Mouse (Mus musculus): ENCODE measurements at regions not wholly inside any gene's neighbourhood (a gene's known extent, or its start where the extent isn't known, plus 50 kb on each side); places are given as distances from the start of the nearest gene placed in this dataset.

DNA sequence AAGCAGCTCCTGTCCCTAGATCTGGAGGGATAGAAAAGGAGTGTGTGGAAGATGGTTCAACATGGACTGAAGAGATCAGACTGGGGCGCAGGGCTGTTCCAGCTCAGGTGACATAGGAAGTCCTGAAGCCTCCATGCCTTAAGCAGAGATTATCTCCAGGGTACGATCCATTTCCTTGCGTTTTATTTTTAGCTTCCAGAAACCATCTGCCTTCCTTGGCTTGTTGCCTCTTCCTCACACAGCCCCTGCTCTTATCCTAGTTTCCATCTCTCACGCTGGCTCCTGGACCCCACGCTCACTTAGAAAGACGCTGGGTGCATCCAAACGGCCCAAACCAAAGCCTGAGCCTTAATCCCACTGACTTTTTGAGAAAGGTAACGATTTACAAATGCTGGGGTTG lies 206.8 kb upstream of the Daam1 start:
- DNase-seq (ENCODE audit: low read depth, low spot score), result no peak

GRCm38 (mm10) chr12:71624676-71625075 lies 206.2 kb upstream of the Daam1 start:
- no peak for DNase-seq (ENCODE audit: low read depth, low spot score)

GRCm38 (mm10) chr12:71625115-71625514 lies 205.8 kb upstream of the Daam1 start:
- DNase-seq (ENCODE audit: low read depth, low spot score), result no peak

- peak; percentile 58 for DNase-seq (ENCODE audit: low read depth, low spot score)
These were observed 204.1 kb upstream of the Daam1 start for GRCm38 (mm10) chr12:71626801-71627200.

DNA sequence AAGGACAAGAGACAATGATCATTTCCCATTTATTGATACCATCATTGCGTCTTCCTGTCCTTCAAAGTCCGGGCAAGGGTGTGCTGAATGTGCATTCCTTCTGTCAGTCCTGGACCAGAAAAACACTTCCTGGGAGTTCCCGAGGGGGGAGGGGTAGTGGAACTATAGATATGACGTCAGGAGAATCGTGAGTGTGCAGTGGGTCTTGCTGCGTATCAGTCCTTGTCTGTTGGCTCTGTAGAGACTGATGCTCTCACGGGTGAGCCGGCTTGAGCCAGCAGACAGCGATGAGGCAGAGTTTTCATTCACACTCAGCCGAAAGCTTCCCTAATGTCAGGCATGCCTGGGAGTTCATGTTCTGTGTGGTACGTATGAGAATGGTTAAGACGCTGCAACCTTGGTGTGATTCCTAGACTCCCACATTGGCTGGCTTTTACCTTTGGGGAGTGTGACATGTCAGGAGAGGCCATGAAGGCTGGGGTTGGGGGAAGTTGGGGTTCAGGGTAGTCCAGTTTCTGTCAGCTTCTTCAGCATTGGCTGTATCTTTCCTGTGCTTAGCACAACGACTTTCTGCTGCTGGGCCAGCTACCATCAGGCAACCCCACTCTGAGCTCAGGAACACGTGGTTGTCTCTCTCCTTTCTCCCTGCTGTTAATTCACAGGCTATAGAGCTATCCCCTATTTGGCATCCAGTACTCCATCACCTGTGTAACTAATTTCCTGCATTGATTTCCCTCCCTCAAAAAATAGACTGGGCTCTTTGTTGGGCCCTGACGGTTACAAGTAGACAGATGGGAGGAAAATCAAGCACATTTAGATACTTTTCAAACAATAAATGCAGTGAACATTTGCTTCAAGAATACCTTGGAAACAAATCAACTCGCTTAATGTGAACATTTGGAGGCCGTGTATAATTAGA lies 203.2 kb upstream of the Daam1 start:
- no peak for DNase-seq (ENCODE audit: low read depth, low spot score)

GRCm38 (mm10) chr12:71628340-71628738 lies 202.5 kb upstream of the Daam1 start:
- no peak for DNase-seq (ENCODE audit: low read depth, low spot score)

- no peak for DNase-seq (ENCODE audit: low read depth, low spot score)
These were observed 202.1 kb upstream of the Daam1 start for GRCm38 (mm10) chr12:71628796-71629195.

DNA sequence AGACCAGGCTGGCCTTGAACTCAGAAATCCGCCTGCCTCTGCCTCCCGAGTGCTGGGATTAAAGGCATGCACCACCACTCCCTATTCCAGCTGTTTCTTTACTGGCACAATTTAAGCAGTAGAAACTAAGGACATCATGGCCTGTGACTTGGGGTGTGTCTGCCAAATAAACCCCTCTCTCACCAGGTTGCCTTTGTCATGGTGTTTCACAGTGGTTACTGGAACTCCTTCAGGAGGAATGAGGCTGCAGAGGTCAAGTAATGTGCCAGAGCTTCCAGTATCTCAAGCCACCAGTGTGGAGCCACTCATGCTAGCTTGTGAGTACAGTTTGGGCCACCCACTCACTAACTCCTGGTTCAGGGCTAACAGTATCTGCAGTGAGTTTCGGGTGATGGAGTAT lies 200.5 kb upstream of the Daam1 start:
- DNase-seq (ENCODE audit: low read depth, low spot score), result no peak

DNA sequence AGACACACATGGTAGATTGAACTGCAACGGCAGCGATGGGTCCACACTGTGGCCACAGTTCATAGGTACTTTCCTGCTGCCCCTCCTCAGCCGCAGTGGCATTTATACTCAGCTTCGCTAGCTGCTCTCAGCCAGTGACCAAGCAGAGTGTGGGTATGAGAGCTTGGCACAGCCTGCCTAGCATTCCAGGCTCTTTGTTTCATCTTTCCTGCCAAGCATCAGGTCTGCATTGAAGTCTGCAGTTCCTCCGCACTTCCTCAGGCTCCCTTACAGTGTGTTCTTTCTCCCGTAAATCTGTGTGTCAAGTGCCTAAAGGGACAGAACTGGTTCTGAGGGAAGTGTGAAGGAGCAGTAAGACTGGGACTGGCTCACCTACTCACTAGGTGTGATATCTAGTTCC lies 194.6 kb upstream of the Daam1 start:
- DNase-seq (ENCODE audit: low read depth, low spot score), result no peak

DNA sequence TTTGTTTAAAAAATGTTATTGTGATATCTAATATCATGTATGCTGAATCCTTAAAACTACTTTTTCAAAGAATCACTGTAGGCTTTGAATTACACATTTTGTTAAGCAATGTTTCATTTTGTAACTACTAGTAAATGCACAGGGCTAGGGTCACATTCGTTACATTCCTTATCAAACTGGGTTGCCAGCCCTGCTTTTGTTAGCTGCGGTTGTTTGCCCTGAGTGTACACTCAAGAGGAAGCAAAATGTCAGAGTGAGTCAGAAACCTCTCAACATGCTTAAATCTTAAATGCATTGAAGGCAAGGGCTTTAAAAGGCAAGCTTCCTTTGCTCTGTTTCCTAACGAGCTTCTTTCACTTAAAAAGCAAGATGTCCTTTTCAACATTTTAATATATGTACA lies 193.6 kb upstream of the Daam1 start:
- no peak for DNase-seq (ENCODE audit: low read depth, low spot score)

DNA sequence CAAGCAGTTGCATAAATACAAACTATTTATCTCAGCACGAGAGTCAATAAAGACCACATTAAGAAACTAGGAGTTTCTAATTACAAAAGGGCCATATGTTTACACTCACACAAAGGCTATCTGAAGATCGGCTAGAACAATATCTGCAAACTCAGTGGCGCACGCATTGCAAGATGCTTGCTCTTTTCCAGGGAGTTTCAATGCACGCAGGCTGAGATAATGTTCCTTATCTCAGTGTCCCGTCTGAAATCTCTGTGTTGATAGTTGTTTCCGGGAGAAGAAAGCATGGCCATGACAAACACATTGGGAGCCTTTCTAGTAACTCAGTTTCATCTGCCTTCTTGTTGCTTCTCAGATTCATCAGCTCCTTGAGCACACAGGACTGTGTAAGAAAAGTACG lies 192.6 kb upstream of the Daam1 start:
- no peak for DNase-seq (ENCODE audit: low read depth, low spot score)

- no peak for DNase-seq (ENCODE audit: low read depth, low spot score)
These were observed 190.8 kb upstream of the Daam1 start for GRCm38 (mm10) chr12:71640058-71640501.

DNA sequence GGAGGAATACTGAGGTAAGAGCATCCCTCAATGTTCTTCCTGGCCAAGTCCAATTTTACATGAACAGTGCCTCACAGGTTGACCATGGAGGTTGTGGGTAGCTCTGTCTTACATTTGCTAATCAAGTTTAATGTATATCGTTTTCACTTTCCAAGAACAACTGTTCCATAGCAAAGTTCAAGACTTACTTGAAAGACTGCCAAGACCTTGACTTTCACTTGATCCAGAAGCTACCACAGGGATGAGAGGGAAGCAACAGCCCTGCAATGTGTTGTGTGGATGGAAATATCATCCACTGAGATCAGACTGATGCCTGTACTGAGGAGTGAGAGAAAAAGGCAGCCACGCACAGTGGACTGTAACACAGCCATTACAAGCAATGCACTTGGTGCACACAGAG lies 189.4 kb upstream of the Daam1 start:
- DNase-seq (ENCODE audit: low read depth, low spot score), result no peak

GRCm38 (mm10) chr12:71642797-71643337 lies 188.0 kb upstream of the Daam1 start:
- DNase-seq (ENCODE audit: low read depth, low spot score), result no peak

GRCm38 (mm10) chr12:71651251-71651650 lies 179.6 kb upstream of the Daam1 start:
- DNase-seq (ENCODE audit: low read depth, low spot score), result no peak

- DNase-seq (ENCODE audit: low read depth, low spot score), result peak; percentile 26
These were observed 137.4 kb upstream of the Daam1 start for GRCm38 (mm10) chr12:71693346-71694038.

- DNase-seq (ENCODE audit: low read depth, low spot score), result no peak
These were observed 129.1 kb upstream of the Daam1 start for GRCm38 (mm10) chr12:71701753-71702152.

DNA sequence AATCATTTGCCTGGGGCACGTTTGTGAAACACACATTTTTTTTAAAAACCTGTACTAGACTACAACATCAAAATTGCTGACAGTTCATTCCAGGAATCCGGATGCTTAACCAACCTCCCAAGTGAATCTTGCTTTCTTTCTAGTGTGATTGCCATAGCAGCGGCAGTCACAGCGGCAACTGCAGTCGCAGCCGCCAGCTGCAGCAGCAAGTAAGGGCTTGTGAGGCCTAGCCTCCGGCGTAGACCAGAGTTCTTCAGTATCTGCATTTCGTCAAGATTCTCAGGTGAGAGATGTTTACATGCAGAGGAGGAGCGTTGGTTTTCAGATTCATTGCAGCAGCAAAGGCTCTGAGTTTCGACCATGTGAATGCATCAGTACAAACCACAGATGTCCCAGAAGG lies 128.7 kb upstream of the Daam1 start:
- no peak for DNase-seq (ENCODE audit: low read depth, low spot score)

- DNase-seq (ENCODE audit: low read depth, low spot score), result peak; percentile 18
These were observed 127.6 kb upstream of the Daam1 start for GRCm38 (mm10) chr12:71703146-71703902.

- no peak for DNase-seq (ENCODE audit: low read depth, low spot score)
These were observed 126.4 kb upstream of the Daam1 start for GRCm38 (mm10) chr12:71704431-71704830.

DNA sequence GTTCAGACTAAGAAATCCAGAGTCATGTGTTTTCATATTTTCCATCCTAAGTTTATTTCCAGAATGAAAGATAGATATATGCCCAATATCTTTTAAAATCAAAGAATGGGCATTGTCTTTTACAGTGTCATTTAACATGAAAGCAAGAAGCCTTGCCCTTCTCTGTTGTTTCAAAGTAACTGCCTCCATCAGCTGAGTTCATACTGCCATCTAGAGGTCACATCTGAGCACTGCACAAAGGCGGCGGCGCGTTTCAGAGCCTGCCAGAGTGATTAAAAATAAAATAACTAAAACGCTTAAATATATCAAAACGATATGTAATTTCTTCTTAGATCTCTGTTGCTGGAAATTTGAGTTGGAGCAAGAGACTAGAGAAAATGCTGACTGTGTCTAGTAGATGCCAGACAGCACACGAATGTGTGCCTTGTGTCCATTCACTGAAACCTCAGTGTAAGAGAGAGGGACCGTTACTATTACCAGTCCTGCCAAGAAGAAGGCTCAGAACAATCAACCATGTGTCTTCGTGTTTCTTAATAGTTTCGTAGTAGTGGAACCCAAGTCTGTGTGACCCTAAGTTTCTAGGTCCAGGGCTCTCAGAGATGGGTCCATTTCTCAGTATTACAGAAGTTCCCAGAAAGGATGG lies 123.0 kb upstream of the Daam1 start:
- no peak for DNase-seq (ENCODE audit: low read depth, low spot score)

Data from skeletal muscle tissue, adult 2 months (tissue).